Comparison of ENCODE assay signal across 18 mouse cellular contexts in genomic region chr13:63907437-63907836, GRCm38 (mm10).
DNase-seq lines count a peak whose midpoint lies in the region; ATAC-seq and TF ChIP-seq lines count a peak whose summit lies in the region.
"Had no signal": no experiment of that assay in that cellular context is flagged by ENCODE, and none has a peak within 500 bp of the region (broad histone marks: within the 10 kb centered on the region; RNA-seq: fewer than 3 reads in every experiment).

No protein-coding gene starts in this region.

- no peak overlapping the region for H3K4me3 ChIP-seq in heart, embryonic 10.5 days
- H3K4me3 ChIP-seq in lung, postnatal 0 days (ENCODE audit: low read depth, low read length): no peak overlapping the region
- H3K4me3 ChIP-seq in CH12.LX (replicated peaks in 1 of 3; ENCODE audit: low read depth in 2 of 3, low read length in 2 of 3, poor library complexity in 1 of 3): no peak overlapping the region
- H3K4me3 ChIP-seq: forebrain, embryonic 12.5 days; kidney, embryonic 15.5 days; megakaryocyte, embryonic 14.5 days had no signal

- no peak for TF ChIP-seq POLR2A in CH12.LX (IDR thresholded peaks at IDR 0.05; ENCODE audit: low read depth, low read length)

- H3K4me2 ChIP-seq in lung, postnatal 0 days (replicated peaks; ENCODE audit: low read depth, low read length): no peak overlapping the region
- no peak overlapping the region for H3K4me2 ChIP-seq in CH12.LX (ENCODE audit: insufficient read depth, low read depth, poor library complexity, severe bottlenecking)
- H3K4me2 ChIP-seq: forebrain, embryonic 12.5 days; hindbrain, embryonic 14.5 days; kidney, embryonic 15.5 days had no signal

- H3K27me3 ChIP-seq in heart, embryonic 10.5 days (ENCODE audit: insufficient read depth, poor library complexity, severe bottlenecking): peaks cover 6% of the 10 kb centered on the region
- no peaks in the 10 kb centered on the region for H3K27me3 ChIP-seq in lung, postnatal 0 days (replicated peaks; ENCODE audit: insufficient read depth, low read length)
- H3K27me3 ChIP-seq in CH12.LX (replicated peaks): no peaks in the 10 kb centered on the region
- H3K27me3 ChIP-seq: kidney, embryonic 15.5 days; megakaryocyte, embryonic 14.5 days had no signal

- dilution Hi-C loops in CH12.LX (cut with MboI; ENCODE audit: extremely low pct_ligation_motif_present, extremely low pct_unique_long_range_greater_than_20kb, low sequenced_read_pairs): no loop called here

- peak; percentile 29 for TF ChIP-seq CTCF in lung, postnatal 0 days (IDR thresholded peaks at IDR 0.05)
- TF ChIP-seq CTCF in CH12.LX (conservative IDR thresholded peaks at IDR 0.05 in 1 of 2, IDR thresholded peaks at IDR 0.05 in 1 of 2; ENCODE audit: low read depth in 2 of 2, low read length in 2 of 2): peak in 1 of 2 experiments; percentile 42; a peak in 2 of 4 replicates

- H3K79me2 ChIP-seq in CH12.LX (replicated peaks; ENCODE audit: control insufficient read depth, extremely low read depth, insufficient read depth, poor library complexity, severe bottlenecking): no peaks in the 10 kb centered on the region

- no peak; the same call in 1 of the 2 replicates for TF ChIP-seq RAD21 in CH12.LX (IDR thresholded peaks at IDR 0.05; ENCODE audit: low read depth, low read length)

- H3K36me3 ChIP-seq in heart, embryonic 10.5 days: no peaks in the 10 kb centered on the region
- no peaks in the 10 kb centered on the region for H3K36me3 ChIP-seq in lung, postnatal 0 days (ENCODE audit: insufficient read depth, low read length)
- H3K36me3 ChIP-seq in CH12.LX (replicated peaks in 1 of 2; ENCODE audit: control insufficient read depth in 1 of 2, insufficient read depth in 1 of 2, low read length in 1 of 2): peaks cover 5 to 23% of the 10 kb centered on the region in 2 experiments
- H3K36me3 ChIP-seq: forebrain, embryonic 12.5 days; kidney, embryonic 15.5 days had no signal

- no peaks in the 10 kb centered on the region for H3K9me3 ChIP-seq in heart, embryonic 10.5 days
- no peaks in the 10 kb centered on the region for H3K9me3 ChIP-seq in lung, postnatal 0 days (ENCODE audit: low read length)
- H3K9me3 ChIP-seq in CH12.LX (replicated peaks; ENCODE audit: low read length): no peaks in the 10 kb centered on the region
- H3K9me3 ChIP-seq: forebrain, embryonic 12.5 days; kidney, embryonic 15.5 days; megakaryocyte, embryonic 14.5 days had no signal

- no peak overlapping the region for H3K9ac ChIP-seq in lung, postnatal 0 days (replicated peaks; ENCODE audit: low read depth)
- H3K9ac ChIP-seq in CH12.LX (ENCODE audit: insufficient read depth, low read depth): no peak overlapping the region
- H3K9ac ChIP-seq: forebrain, embryonic 12.5 days; hindbrain, embryonic 14.5 days; kidney, embryonic 15.5 days; liver, embryonic 14.5 days had no signal

- TF ChIP-seq EP300 in lung, postnatal 0 days (IDR thresholded peaks at IDR 0.05): no peak
- TF ChIP-seq EP300 in CH12.LX (IDR thresholded peaks at IDR 0.05; ENCODE audit: low read length): no peak

- in situ Hi-C loops in CH12.LX (cut with MboI; ENCODE audit: low pct_ligation_motif_present, low pct_unique_long_range_greater_than_20kb, low sequenced_read_pairs): no loop called here

- H3K4me1 ChIP-seq in heart, embryonic 10.5 days: peaks cover 22% of the 10 kb centered on the region
- 0 out of 2 replicates have a peak, but pooled peaks cover 5% of the 10 kb centered on the region for H3K4me1 ChIP-seq in lung, postnatal 0 days (ENCODE audit: insufficient read depth, low read depth, low read length)
- no peaks in the 10 kb centered on the region for H3K4me1 ChIP-seq in CH12.LX (ENCODE audit: control insufficient read depth in 1 of 2, insufficient read depth in 2 of 2)
- H3K4me1 ChIP-seq: forebrain, embryonic 12.5 days; megakaryocyte, embryonic 14.5 days had no signal

- no peak for ATAC-seq in lung, postnatal 0 days

- H3K27ac ChIP-seq in heart, embryonic 10.5 days: 0 out of 2 replicates have a peak overlapping the region, but pooled peaks have one; percentile 7
- no peak overlapping the region for H3K27ac ChIP-seq in lung, postnatal 0 days (ENCODE audit: low read length)
- H3K27ac ChIP-seq in CH12.LX (ENCODE audit: insufficient read depth, low read depth): no peak overlapping the region
- H3K27ac ChIP-seq: forebrain, embryonic 12.5 days; hindbrain, embryonic 14.5 days; kidney, embryonic 15.5 days; liver, embryonic 14.5 days had no signal

- intact Hi-C loops in gastrocnemius, postnatal 14 days (cut with DNase I; ENCODE audit: low total_unique reads): no loop called here

- no peak for DNase-seq in heart, embryonic 10.5 days (ENCODE audit: low spot score)
- no peak for DNase-seq in heart, adult 8-10 months (ENCODE audit: low spot score)
- no peak for DNase-seq in lung, postnatal 0 days (ENCODE audit: low spot score)
- DNase-seq in lung, postnatal 25 days (ENCODE audit: low spot score): no peak
- DNase-seq in CH12.LX (ENCODE audit: extremely low read depth): no peak
- peak; percentile 30 for DNase-seq in thymus, postnatal 25 days
- no peak for DNase-seq in adrenal gland, adult 8-10 months
- no peak for DNase-seq in gastrocnemius, postnatal 14 days
- DNase-seq: adrenal gland, adult 2 months; cerebellum, adult 9-11 months; heart, postnatal 14 days; kidney, postnatal 4 days; lung, postnatal 14 days had no signal

- 37% methylated on average over 4 of the region's 4 CpGs for WGBS in heart, embryonic 10.5 days
- WGBS in lung, postnatal 0 days: 54% methylated on average over 4 of the region's 4 CpGs

TF ChIP-seq in CH12.LX, 34 proteins besides CTCF, POLR2A, EP300 and RAD21:
- TF ChIP-seq ELF1 (IDR thresholded peaks at IDR 0.05; ENCODE audit: low read depth, low read length): no peak
- peak; percentile 9 for TF ChIP-seq SMC3 (IDR thresholded peaks at IDR 0.05; ENCODE audit: low read depth, low read length)
- TF ChIP-seq HCFC1 (IDR thresholded peaks at IDR 0.05; ENCODE audit: low read depth, low read length): no peak
- no peak for TF ChIP-seq NRF1 (IDR thresholded peaks at IDR 0.05; ENCODE audit: low read depth, low read length)
TF ChIP-seq in CH12.LX: peak in this region for 1.
